Mouse (Mus musculus) liver, embryonic 12.5 days (tissue): ENCODE results near the gene Tex33. TPM values are rescaled to one million over a fixed set of nuclear protein-coding genes. Genes with fewer than 3 reads are reported as not detected.
A peak's percentile ranks its signal among the peaks of the same experiment; 100 is the strongest.
"Not testable (repeated sequence)": the region's sequence is repeated elsewhere in the genome, so short reads cannot be mapped to it uniquely, and the experiment has no call there.

Source experiments
- ATAC-seq: fragments of 200-750 bp; cut with Nextera tagmentation; 2 replicates; pipeline ENCODE4 v1.8.0; 2017; ENCODE audit warnings: moderate number of reproducible peaks, mild to moderate bottlenecking, moderate library complexity
- H3K27ac ChIP-seq: fragments of 300-500 bp; sonication (generic); 2 replicates; pipeline ENCODE4 v1.5.1; 2016; ENCODE audit warnings: mild to moderate bottlenecking
- H3K27me3 ChIP-seq: fragments of 300-500 bp; sonication (generic); replicated peaks from 2 replicates; pipeline ENCODE4 v1.6.1; 2016; ENCODE audit warnings: mild to moderate bottlenecking, moderate library complexity
- H3K36me3 ChIP-seq: fragments of 300-500 bp; sonication (generic); 2 replicates; pipeline ENCODE4 v1.6.1; 2016; ENCODE audit warnings: mild to moderate bottlenecking, moderate library complexity
- H3K4me1 ChIP-seq: fragments of 300-500 bp; sonication (generic); 2 replicates; pipeline ENCODE4 v1.6.1; 2016
- H3K4me2 ChIP-seq: fragments of 300-500 bp; sonication (generic); 2 replicates; pipeline ENCODE4 v1.6.1; 2016; ENCODE audit warnings: mild to moderate bottlenecking, moderate library complexity
- H3K4me3 ChIP-seq: fragments of 300-500 bp; sonication (generic); 2 replicates; pipeline ENCODE4 v1.5.1; 2016; ENCODE audit warnings: mild to moderate bottlenecking, moderate library complexity
- H3K9ac ChIP-seq: fragments of 300-500 bp; sonication (generic); 2 replicates; pipeline ENCODE4 v1.6.1; 2016; ENCODE audit warnings: mild to moderate bottlenecking, moderate library complexity
- H3K9me3 ChIP-seq: fragments of 300-500 bp; sonication (generic); replicated peaks from 2 replicates; pipeline ENCODE4 v1.6.1; 2016; ENCODE audit warnings: mild to moderate bottlenecking, moderate library complexity
- WGBS: fragments of 180-500 bp; shearing (Covaris S2); methylation state at CpG from one replicate; pipeline ENCODE4 v1.1.7; 2016; ENCODE audit not compliant: insufficient replicate concordance; 5-methylcytosine and 5-hydroxymethylcytosine counted together
- polyA plus RNA-seq: library from polyadenylated mRNA; unstranded; fragments of >200 nt; fragmentation: Nextera tagmentation; extraction: Ambion mirVana; gene quantifications from 2 replicates; pipeline ENCODE4 v1.2.1, GENCODE M21; 2016

Tex33 gene
- polyA plus RNA-seq, 1 experiment from 2014 or later = not detected

- WGBS = 4% methylated on average over 8 of the region's 8 CpGs
- Histone ChIP-seq H3K4me3 (no peak overlapping the region), H3K27ac (no peak overlapping the region), H3K4me1 (no peaks in the 10 kb centered on the region), H3K9me3 (no peaks in the 10 kb centered on the region), H3K9ac (no peak overlapping the region), H3K36me3 (no peaks in the 10 kb centered on the region), H3K4me2 (no peak overlapping the region), H3K27me3 (peaks cover 21% of the 10 kb centered on the region)
- peak; percentile 79 for ATAC-seq
Observed at GRCm38 (mm10) chr15:78368926-78369346, 26.8 kb downstream of the Tex33 start.

GRCm38 (mm10) chr15:78367811-78368210 lies 27.9 kb downstream of the Tex33 start:
- 45% methylated on average over 3 of the region's 3 CpGs for WGBS
- Histone ChIP-seq H3K4me1 (no peaks in the 10 kb centered on the region), H3K4me2 (no peak overlapping the region), H3K27me3 (peaks cover 21% of the 10 kb centered on the region), H3K4me3 (no peak overlapping the region), H3K9me3 (no peaks in the 10 kb centered on the region), H3K36me3 (no peaks in the 10 kb centered on the region), H3K9ac (no peak overlapping the region), H3K27ac (no peak overlapping the region)
- ATAC-seq = no peak

- no peaks in the 10 kb centered on the region for H3K4me1 ChIP-seq
- WGBS = 67% methylated on average over 8 of the region's 8 CpGs
- H3K27me3 ChIP-seq = peaks cover 21% of the 10 kb centered on the region
- no peak overlapping the region for H3K27ac ChIP-seq
- H3K4me3 ChIP-seq = no peak overlapping the region
- no peak overlapping the region for H3K9ac ChIP-seq
- H3K36me3 ChIP-seq = no peaks in the 10 kb centered on the region
- H3K9me3 ChIP-seq = no peaks in the 10 kb centered on the region
- H3K4me2 ChIP-seq = no peak overlapping the region
- no peak for ATAC-seq
Observed at GRCm38 (mm10) chr15:78366875-78367274, 28.8 kb downstream of the Tex33 start.

- 41% methylated on average over 2 of the region's 2 CpGs for WGBS
- peaks cover 18% of the 10 kb centered on the region for H3K27me3 ChIP-seq
- H3K27ac ChIP-seq = no peak overlapping the region
- no peak overlapping the region for H3K4me2 ChIP-seq
- H3K36me3 ChIP-seq = no peaks in the 10 kb centered on the region
- no peaks in the 10 kb centered on the region for H3K9me3 ChIP-seq
- ATAC-seq = no peak
- H3K4me1 ChIP-seq = no peaks in the 10 kb centered on the region
- no peak overlapping the region for H3K9ac ChIP-seq
- H3K4me3 ChIP-seq = no peak overlapping the region
Observed at GRCm38 (mm10) chr15:78365916-78366315, 29.8 kb downstream of the Tex33 start.

- H3K4me3 ChIP-seq = no peak overlapping the region
- no peaks in the 10 kb centered on the region for H3K4me1 ChIP-seq
- H3K36me3 ChIP-seq = no peaks in the 10 kb centered on the region
- ATAC-seq = no peak
- no peak overlapping the region for H3K4me2 ChIP-seq
- H3K9me3 ChIP-seq = no peaks in the 10 kb centered on the region
- H3K9ac ChIP-seq = no peak overlapping the region
- H3K27ac ChIP-seq = no peak overlapping the region
- 67% methylated on average over 5 of the region's 5 CpGs for WGBS
- peaks cover 6% of the 10 kb centered on the region; the same call in 1 of the 2 replicates for H3K27me3 ChIP-seq
Observed at GRCm38 (mm10) chr15:78355548-78355947, 40.2 kb downstream of the Tex33 start.

GRCm38 (mm10) chr15:78354958-78355357 lies 40.8 kb downstream of the Tex33 start:
- no peak for ATAC-seq
- H3K36me3 ChIP-seq = no peaks in the 10 kb centered on the region
- no peak overlapping the region for H3K4me3 ChIP-seq
- no peaks in the 10 kb centered on the region for H3K9me3 ChIP-seq
- H3K9ac ChIP-seq = no peak overlapping the region
- no peaks in the 10 kb centered on the region for H3K4me1 ChIP-seq
- H3K27ac ChIP-seq = no peak overlapping the region
- no peak overlapping the region for H3K4me2 ChIP-seq
- H3K27me3 ChIP-seq = peaks cover 6% of the 10 kb centered on the region; the same call in 1 of the 2 replicates
- 0% methylated on average over 1 of the region's 1 CpGs for WGBS

GRCm38 (mm10) chr15:78351586-78352165 lies 44.0 kb downstream of the Tex33 start:
- Histone ChIP-seq H3K9ac (no peak overlapping the region), H3K4me2 (no peak overlapping the region), H3K9me3 (no peaks in the 10 kb centered on the region), H3K27ac (no peak overlapping the region), H3K36me3 (no peaks in the 10 kb centered on the region), H3K4me3 (no peak overlapping the region), H3K27me3 (peaks cover 2% of the 10 kb centered on the region; the same call in 1 of the 2 replicates), H3K4me1 (no peaks in the 10 kb centered on the region)
- no peak for ATAC-seq
- WGBS = 49% methylated on average over 3 of the region's 3 CpGs

GRCm38 (mm10) chr15:78344567-78344966 lies 51.1 kb downstream of the Tex33 start:
- no peak overlapping the region for H3K27ac ChIP-seq
- no peaks in the 10 kb centered on the region for H3K9me3 ChIP-seq
- no peaks in the 10 kb centered on the region; the same call in 1 of the 2 replicates for H3K27me3 ChIP-seq
- ATAC-seq = no peak
- 69% methylated on average over 3 of the region's 3 CpGs for WGBS
- H3K9ac ChIP-seq = no peak overlapping the region
- H3K4me3 ChIP-seq = no peak overlapping the region
- no peaks in the 10 kb centered on the region for H3K4me1 ChIP-seq
- H3K4me2 ChIP-seq = no peak overlapping the region
- H3K36me3 ChIP-seq = no peaks in the 10 kb centered on the region

GRCm38 (mm10) chr15:78343683-78344082 lies 52.0 kb downstream of the Tex33 start:
- no peak overlapping the region for H3K4me2 ChIP-seq
- no peak overlapping the region for H3K4me3 ChIP-seq
- no peak for ATAC-seq
- H3K4me1 ChIP-seq = no peaks in the 10 kb centered on the region
- 31% methylated on average over 1 of the region's 1 CpGs for WGBS
- H3K36me3 ChIP-seq = no peaks in the 10 kb centered on the region
- no peak overlapping the region for H3K27ac ChIP-seq
- H3K9me3 ChIP-seq = no peaks in the 10 kb centered on the region
- no peaks in the 10 kb centered on the region; the same call in none of the 2 replicates for H3K27me3 ChIP-seq
- no peak overlapping the region for H3K9ac ChIP-seq

- H3K9me3 ChIP-seq, H3K27ac ChIP-seq, H3K27me3 ChIP-seq, H3K4me2 ChIP-seq, ATAC-seq, H3K4me3 ChIP-seq, H3K9ac ChIP-seq, H3K4me1 ChIP-seq, H3K36me3 ChIP-seq: not testable (repeated sequence)
- 66% methylated on average over 7 of the region's 7 CpGs for WGBS
Observed at GRCm38 (mm10) chr15:78340919-78341318, 54.8 kb downstream of the Tex33 start.

- peak; percentile 77 for ATAC-seq
- not testable (repeated sequence) for H3K27me3 ChIP-seq
- 24% methylated on average over 7 of the region's 7 CpGs for WGBS
Observed at GRCm38 (mm10) chr15:78339627-78340423, 55.9 kb downstream of the Tex33 start.

GRCm38 (mm10) chr15:78334380-78334779 lies 61.3 kb downstream of the Tex33 start:
- no peaks in the 10 kb centered on the region for H3K36me3 ChIP-seq
- peaks cover 8% of the 10 kb centered on the region for H3K4me1 ChIP-seq
- H3K4me2 ChIP-seq = no peak overlapping the region
- H3K27ac ChIP-seq = no peak overlapping the region
- no peak overlapping the region for H3K9ac ChIP-seq
- H3K9me3 ChIP-seq = no peaks in the 10 kb centered on the region
- WGBS = 78% methylated on average over 3 of the region's 3 CpGs
- H3K27me3 ChIP-seq = no peaks in the 10 kb centered on the region; the same call in none of the 2 replicates
- no peak for ATAC-seq
- H3K4me3 ChIP-seq = no peak overlapping the region

More at GRCm38 (mm10) chr15:78339627-78340423, 55.9 kb downstream of the Tex33 start:
- H3K9ac ChIP-seq, H3K9me3 ChIP-seq, H3K4me3 ChIP-seq, H3K4me2 ChIP-seq, H3K36me3 ChIP-seq, H3K27ac ChIP-seq, H3K4me1 ChIP-seq: not testable (repeated sequence)
